Mouse (Mus musculus) neural tube, embryonic 12.5 days (tissue): Measurements from ENCODE around the gene Arhgap35. TPM values are rescaled to one million over a fixed set of nuclear protein-coding genes. Genes with fewer than 3 reads are reported as not detected.
A peak's percentile ranks its signal among the peaks of the same experiment; 100 is the strongest.

Experiments
- ATAC-seq: fragments of 200-750 bp; cut with Nextera tagmentation; 2 replicates; pipeline ENCODE4 v1.8.0; 2017; ENCODE audit warnings: low read depth, mild to moderate bottlenecking, moderate TSS enrichment, moderate library complexity; ENCODE audit not compliant: low FRiP score
- H3K27ac ChIP-seq: fragments of 300-500 bp; sonication (generic); 2 replicates; pipeline ENCODE4 v1.5.1; 2016
- H3K27me3 ChIP-seq: fragments of 300-500 bp; sonication (generic); replicated peaks from 2 replicates; pipeline ENCODE4 v1.6.1; 2016; ENCODE audit warnings: mild to moderate bottlenecking
- H3K36me3 ChIP-seq: fragments of 300-500 bp; sonication (generic); 2 replicates; pipeline ENCODE4 v1.6.1; 2016; ENCODE audit warnings: mild to moderate bottlenecking
- H3K4me1 ChIP-seq: fragments of 300-500 bp; sonication (generic); 2 replicates; pipeline ENCODE4 v1.6.1; 2016
- H3K4me2 ChIP-seq: fragments of 300-500 bp; sonication (generic); replicated peaks from 2 replicates; pipeline ENCODE4 v1.6.1; 2016; ENCODE audit warnings: mild to moderate bottlenecking
- H3K4me3 ChIP-seq: fragments of 300-500 bp; sonication (generic); 2 replicates; pipeline ENCODE4 v1.5.1; 2016
- H3K9ac ChIP-seq: fragments of 300-500 bp; sonication (generic); 2 replicates; pipeline ENCODE4 v1.6.1; 2016; ENCODE audit warnings: mild to moderate bottlenecking
- H3K9me3 ChIP-seq: fragments of 300-500 bp; sonication (generic); 2 replicates; pipeline ENCODE4 v1.6.1; 2016; ENCODE audit warnings: mild to moderate bottlenecking
- WGBS: fragments of 180-500 bp; shearing (Covaris S2); methylation state at CpG from one replicate; pipeline ENCODE4 v1.1.7; 2016; 5-methylcytosine and 5-hydroxymethylcytosine counted together
- polyA plus RNA-seq: library from polyadenylated mRNA; unstranded; fragments of >200 nt; fragmentation: Nextera tagmentation; extraction: Ambion mirVana; gene quantifications from 2 replicates; pipeline ENCODE4 v1.2.1, GENCODE M21; 2016

The Arhgap35 gene
- polyA plus RNA-seq, 1 experiment from 2014 or later: 36.8 TPM

DNA sequence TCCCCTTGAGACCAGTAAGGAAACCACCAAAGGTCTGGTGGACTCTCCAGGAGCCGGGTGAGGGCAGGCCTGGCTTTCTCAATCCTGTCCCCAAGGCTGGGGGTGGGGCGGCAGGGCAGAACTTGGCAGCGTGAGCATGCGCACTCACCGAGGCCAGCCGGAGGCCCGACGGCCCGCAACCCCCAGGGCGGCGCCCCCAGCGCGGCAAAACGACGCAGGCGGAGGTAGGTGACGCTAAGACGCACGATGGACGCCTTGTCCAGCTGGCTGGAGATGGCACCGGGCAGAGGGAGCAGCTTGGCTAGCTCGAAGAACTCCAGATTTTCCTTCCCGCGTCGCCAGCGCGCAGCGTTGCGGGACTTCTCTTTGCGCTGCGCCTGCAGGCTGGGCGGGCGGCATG is 140.3 kb downstream of the Arhgap35 start:
- Histone ChIP-seq H3K27ac (no peak overlapping the region), H3K9me3 (no peaks in the 10 kb centered on the region), H3K9ac (no peak overlapping the region), H3K4me3 (no peak overlapping the region), H3K27me3 (peaks cover 75% of the 10 kb centered on the region), H3K36me3 (no peaks in the 10 kb centered on the region), H3K4me2 (peak overlapping the region; percentile 40), H3K4me1 (peaks cover 23% of the 10 kb centered on the region)
- 4% methylated on average over 33 of the region's 33 CpGs for WGBS
- no peak for ATAC-seq

DNA sequence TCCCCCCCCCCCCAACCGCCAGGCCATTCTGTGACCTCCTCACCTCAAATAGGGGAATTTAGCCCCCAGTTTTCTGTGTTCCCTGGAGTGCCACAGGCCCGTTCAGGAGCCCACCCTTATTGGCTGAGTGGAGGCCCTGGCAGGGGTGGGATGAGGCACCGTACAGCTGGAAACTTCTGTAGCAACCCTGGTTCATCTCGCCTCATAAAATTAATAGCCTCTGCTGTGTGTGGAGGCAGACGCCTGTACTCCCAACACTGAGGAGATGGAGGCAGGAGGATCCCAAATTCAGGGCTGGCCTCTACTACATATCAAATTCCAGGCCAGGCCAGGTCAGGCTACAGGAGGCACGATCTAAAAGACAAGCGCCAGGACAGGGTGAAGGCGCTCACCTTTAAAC is 140.9 kb downstream of the Arhgap35 start:
- Histone ChIP-seq H3K9me3 (no peaks in the 10 kb centered on the region), H3K4me1 (peaks cover 23% of the 10 kb centered on the region), H3K9ac (no peak overlapping the region), H3K27me3 (peaks cover 80% of the 10 kb centered on the region), H3K36me3 (no peaks in the 10 kb centered on the region), H3K4me2 (no peak overlapping the region), H3K4me3 (no peak overlapping the region), H3K27ac (no peak overlapping the region)
- ATAC-seq: no peak
- WGBS: 36% methylated on average over 8 of the region's 8 CpGs

DNA sequence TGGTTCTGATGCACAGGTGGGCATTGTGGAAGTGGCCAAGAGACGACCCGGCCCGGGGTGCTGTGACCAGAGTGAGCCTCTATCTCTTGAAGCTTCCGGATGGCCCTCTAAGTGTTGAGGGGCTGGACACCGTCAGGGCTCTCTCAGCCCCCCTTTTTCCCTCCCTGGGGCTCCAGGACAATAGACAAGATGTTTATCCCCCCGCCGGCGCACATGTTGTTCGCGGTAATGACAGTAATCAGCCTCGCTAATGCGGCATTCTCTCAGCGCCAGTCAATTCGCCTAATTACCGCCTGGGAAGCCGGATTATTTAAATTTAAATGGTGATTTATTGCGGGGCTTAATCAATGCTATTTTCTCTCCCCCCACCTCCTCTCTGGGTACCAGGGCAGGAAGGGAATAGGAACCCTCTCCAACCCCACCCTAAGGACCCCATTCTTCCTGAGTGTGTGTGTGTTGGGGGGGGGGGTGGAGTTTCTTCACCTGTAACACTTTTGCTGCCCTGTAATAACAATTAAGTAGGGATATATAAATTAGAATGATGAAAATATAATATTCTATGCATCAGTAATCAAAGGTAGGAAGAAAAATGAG is 142.6 kb downstream of the Arhgap35 start:
- Histone ChIP-seq H3K27me3 (peaks cover 77% of the 10 kb centered on the region), H3K4me3 (no peak overlapping the region), H3K9ac (no peak overlapping the region), H3K27ac (no peak overlapping the region), H3K36me3 (no peaks in the 10 kb centered on the region), H3K9me3 (no peaks in the 10 kb centered on the region), H3K4me1 (peaks cover 23% of the 10 kb centered on the region), H3K4me2 (peak overlapping the region; percentile 25; the same call in 1 of the 2 replicates)
- WGBS: 2% methylated on average over 17 of the region's 17 CpGs
- ATAC-seq: 0 out of 2 replicates have a peak, but pooled peaks have one; percentile 38

DNA sequence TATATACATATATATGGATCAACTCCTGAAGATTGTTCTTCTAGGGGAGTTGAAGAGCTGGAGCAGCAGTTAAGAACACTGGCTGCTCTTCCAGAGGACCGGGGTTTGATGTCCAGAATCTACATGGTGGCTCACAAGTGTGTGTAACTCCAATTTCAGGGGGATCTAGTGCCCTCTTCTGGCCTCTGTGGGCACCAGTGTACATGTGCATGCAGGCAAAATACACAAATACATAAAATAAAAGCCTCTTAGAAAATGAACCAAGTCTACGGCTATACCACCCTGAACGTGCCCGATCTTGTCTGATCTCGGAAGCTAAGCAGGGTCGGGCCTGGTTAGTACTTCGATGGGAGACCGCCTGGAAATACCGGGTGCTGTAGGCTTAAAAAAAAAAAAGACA is 143.2 kb downstream of the Arhgap35 start:
- Histone ChIP-seq H3K27ac (no peak overlapping the region), H3K36me3 (no peaks in the 10 kb centered on the region), H3K9me3 (no peaks in the 10 kb centered on the region), H3K4me3 (no peak overlapping the region), H3K9ac (no peak overlapping the region), H3K4me1 (peaks cover 20% of the 10 kb centered on the region), H3K27me3 (peaks cover 71% of the 10 kb centered on the region), H3K4me2 (no peak overlapping the region)
- WGBS: 38% methylated on average over 9 of the region's 9 CpGs
- ATAC-seq: no peak

DNA sequence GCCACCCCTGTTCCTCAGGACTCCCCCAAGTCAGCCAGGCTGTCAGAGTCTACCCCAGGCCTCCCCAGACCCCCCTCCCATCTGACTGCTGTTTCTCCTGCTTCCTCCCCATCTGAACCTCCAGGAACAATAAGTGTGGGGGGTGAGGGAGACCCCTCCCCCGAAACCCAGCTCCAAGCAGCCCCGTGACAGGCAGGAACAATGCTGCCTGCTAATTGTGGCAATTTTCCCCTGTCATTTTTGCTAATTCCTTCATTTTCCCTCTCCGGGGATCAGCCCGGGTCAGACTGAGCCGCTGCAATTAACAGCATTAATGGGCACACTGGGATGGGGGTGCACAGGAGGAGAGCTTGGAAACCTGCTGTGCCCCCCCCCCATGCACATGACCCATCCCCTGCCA is 146.7 kb downstream of the Arhgap35 start:
- ATAC-seq: no peak
- H3K27ac ChIP-seq: no peak overlapping the region
- no peak overlapping the region for H3K4me3 ChIP-seq
- no peaks in the 10 kb centered on the region for H3K36me3 ChIP-seq
- no peak overlapping the region for H3K9ac ChIP-seq
- H3K27me3 ChIP-seq: peaks cover 36% of the 10 kb centered on the region
- no peak overlapping the region for H3K4me2 ChIP-seq
- H3K4me1 ChIP-seq: 0 out of 2 replicates have a peak, but pooled peaks cover 4% of the 10 kb centered on the region
- no peaks in the 10 kb centered on the region for H3K9me3 ChIP-seq
- 16% methylated on average over 5 of the region's 5 CpGs for WGBS

DNA sequence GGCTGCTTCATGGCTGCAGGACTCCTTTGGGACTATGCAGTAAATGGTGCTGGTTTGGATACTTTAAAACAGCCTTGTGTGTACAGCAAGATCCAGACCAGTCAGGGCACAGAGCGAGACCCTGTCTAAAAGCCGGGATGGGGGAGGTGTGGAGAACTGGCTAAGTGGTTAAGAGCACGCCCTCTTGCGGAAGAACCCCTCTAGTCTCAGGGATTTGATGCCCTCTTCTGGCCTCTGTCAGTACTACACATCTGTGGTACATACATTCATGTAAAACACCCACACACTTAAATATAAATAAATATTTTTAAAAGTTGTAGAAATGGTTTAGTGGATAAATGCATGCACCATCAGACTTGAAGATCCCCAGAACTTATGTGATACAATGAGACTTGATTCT is 148.2 kb downstream of the Arhgap35 start:
- no peaks in the 10 kb centered on the region for H3K36me3 ChIP-seq
- H3K9me3 ChIP-seq: no peaks in the 10 kb centered on the region
- H3K9ac ChIP-seq: no peak overlapping the region
- H3K4me1 ChIP-seq: no peaks in the 10 kb centered on the region
- H3K27me3 ChIP-seq: peaks cover 31% of the 10 kb centered on the region; the same call in 1 of the 2 replicates
- H3K27ac ChIP-seq: no peak overlapping the region
- 70% methylated on average over 4 of the region's 4 CpGs for WGBS
- no peak for ATAC-seq
- H3K4me2 ChIP-seq: no peak overlapping the region
- no peak overlapping the region for H3K4me3 ChIP-seq

DNA sequence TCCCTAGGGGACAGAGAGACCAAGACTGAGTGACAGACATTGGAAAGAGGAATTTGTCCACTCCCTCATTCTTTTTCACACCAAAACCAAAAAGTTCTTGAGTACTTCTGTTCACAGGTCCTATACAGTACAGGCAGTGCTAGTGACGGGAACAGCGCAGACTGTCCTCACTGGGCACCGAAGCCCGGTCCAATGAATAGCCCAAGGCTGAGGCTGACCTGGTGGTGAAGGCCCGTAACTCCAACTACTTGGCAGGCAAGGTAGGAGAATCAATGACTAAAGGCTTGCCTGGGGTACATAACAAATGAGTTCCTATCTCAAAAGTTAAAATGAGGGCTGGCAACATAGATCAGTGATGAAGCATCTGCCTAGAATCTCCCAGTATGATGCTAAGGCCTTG is 149.2 kb downstream of the Arhgap35 start:
- WGBS: 94% methylated on average over 5 of the region's 5 CpGs
- H3K4me3 ChIP-seq: no peak overlapping the region
- no peak for ATAC-seq
- H3K4me2 ChIP-seq: no peak overlapping the region
- no peak overlapping the region for H3K27ac ChIP-seq
- no peaks in the 10 kb centered on the region for H3K9me3 ChIP-seq
- no peaks in the 10 kb centered on the region for H3K36me3 ChIP-seq
- peaks cover 28% of the 10 kb centered on the region; the same call in 1 of the 2 replicates for H3K27me3 ChIP-seq
- H3K9ac ChIP-seq: no peak overlapping the region
- 0 out of 2 replicates have a peak, but pooled peaks cover 5% of the 10 kb centered on the region for H3K4me1 ChIP-seq

DNA sequence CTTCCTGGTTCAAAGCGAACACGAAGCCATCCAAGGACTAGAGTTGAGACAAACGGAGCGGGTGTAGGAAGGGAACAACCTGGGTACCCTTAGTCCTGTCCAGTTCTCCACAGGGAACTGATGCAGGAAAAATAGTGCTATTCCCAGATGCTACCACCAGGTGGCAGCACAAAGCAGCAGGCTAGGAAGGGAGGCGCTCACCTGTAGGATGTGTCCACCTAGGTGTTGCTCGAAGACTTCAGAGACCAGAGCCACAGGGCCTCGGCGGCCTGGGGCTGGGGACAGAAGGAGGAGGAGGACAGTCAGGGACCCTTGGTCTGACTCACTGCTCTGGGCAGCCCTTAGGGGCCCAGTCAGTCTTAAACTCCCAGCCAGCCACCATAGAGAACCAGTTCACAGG is 149.6 kb downstream of the Arhgap35 start:
- no peaks in the 10 kb centered on the region for H3K36me3 ChIP-seq
- H3K9me3 ChIP-seq: no peaks in the 10 kb centered on the region
- peaks cover 28% of the 10 kb centered on the region; the same call in 1 of the 2 replicates for H3K27me3 ChIP-seq
- H3K9ac ChIP-seq: no peak overlapping the region
- H3K4me3 ChIP-seq: no peak overlapping the region
- no peak overlapping the region for H3K4me2 ChIP-seq
- no peak overlapping the region for H3K27ac ChIP-seq
- no peak for ATAC-seq
- 0 out of 2 replicates have a peak, but pooled peaks cover 5% of the 10 kb centered on the region for H3K4me1 ChIP-seq
- 15% methylated on average over 8 of the region's 8 CpGs for WGBS

DNA sequence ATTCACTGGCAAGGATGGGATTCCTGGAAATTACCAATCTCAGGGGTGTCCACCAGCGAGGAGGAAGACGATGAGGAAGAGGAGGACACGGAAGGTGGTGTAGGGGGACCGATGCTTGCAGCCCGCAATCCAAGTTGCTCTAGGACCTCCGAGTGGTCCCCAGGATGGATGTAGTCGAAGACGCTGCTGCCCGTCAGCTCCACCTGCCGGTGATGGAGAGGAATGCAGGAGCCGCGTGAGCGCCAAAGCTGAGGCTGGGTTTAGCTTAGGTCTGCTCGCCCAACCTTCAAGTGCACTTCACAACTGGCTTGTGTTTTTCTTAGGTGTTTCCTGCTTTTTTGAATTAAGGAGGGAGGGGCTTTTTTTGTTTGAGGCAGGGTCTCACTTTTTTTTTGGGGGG is 151.6 kb downstream of the Arhgap35 start:
- H3K27me3 ChIP-seq: peaks cover 16% of the 10 kb centered on the region; the same call in 1 of the 2 replicates
- 5% methylated on average over 14 of the region's 14 CpGs for WGBS

DNA sequence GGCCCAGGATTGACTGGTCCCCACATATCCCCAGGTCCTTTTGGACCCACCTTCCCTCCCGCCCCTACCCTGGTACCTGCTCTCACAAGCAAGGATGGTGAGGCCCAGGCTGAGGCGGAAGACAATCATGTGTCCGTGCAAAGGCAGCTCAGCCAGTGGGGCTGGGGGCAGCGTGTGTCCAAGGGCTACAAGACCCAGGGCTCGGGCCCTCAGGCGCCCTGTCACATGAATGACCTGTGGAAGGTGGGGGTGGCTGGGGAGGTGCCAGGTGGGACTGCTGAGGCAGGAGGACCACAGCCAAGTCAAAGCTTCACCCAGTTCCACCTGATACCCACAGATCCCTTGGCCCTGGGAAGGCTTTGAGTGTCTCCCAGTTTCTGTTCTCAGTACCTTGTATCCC is 153.1 kb downstream of the Arhgap35 start:
- Histone ChIP-seq H3K9me3 (no peaks in the 10 kb centered on the region; the same call in 1 of the 2 replicates), H3K36me3 (peaks cover 3% of the 10 kb centered on the region; the same call in 1 of the 2 replicates), H3K27me3 (peaks cover 13% of the 10 kb centered on the region; the same call in 1 of the 2 replicates), H3K4me1 (0 out of 2 replicates have a peak, but pooled peaks cover 5% of the 10 kb centered on the region), H3K4me3 (no peak overlapping the region), H3K27ac (no peak overlapping the region), H3K4me2 (no peak overlapping the region), H3K9ac (no peak overlapping the region)
- 91% methylated on average over 6 of the region's 6 CpGs for WGBS
- no peak for ATAC-seq

More for the DNA sequence above, 151.6 kb downstream of the Arhgap35 start:
- peaks cover 3% of the 10 kb centered on the region; the same call in 1 of the 2 replicates for H3K36me3 ChIP-seq
- ATAC-seq: 0 out of 2 replicates have a peak, but pooled peaks have one; percentile 48
- no peak overlapping the region for H3K9ac ChIP-seq
- no peak overlapping the region for H3K4me2 ChIP-seq
- no peaks in the 10 kb centered on the region; the same call in 1 of the 2 replicates for H3K9me3 ChIP-seq
- 0 out of 2 replicates have a peak, but pooled peaks cover 5% of the 10 kb centered on the region for H3K4me1 ChIP-seq
- no peak overlapping the region for H3K27ac ChIP-seq
- no peak overlapping the region for H3K4me3 ChIP-seq

DNA sequence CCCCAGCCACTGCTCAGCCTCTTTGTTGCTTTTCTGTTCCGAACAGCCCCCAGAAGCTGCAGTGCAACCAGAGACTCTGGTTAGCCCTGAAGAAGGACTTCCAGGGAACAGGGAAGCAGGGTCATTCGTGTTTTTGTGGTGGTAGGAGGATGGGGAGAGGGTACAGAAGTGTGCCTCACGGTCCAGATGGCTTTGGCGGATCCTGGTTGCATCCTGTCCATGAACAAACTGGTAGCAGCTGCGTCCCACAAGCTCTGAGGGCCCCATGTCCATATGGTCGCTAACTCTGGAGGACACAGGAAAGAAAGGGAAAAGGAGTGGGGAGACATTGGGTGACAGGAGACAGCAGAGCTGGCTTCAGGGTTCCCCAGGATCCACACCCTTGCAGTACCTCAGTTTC is 153.6 kb downstream of the Arhgap35 start:
- H3K36me3 ChIP-seq: peaks cover 3% of the 10 kb centered on the region; the same call in 1 of the 2 replicates
- no peak overlapping the region for H3K9ac ChIP-seq
- no peak for ATAC-seq

DNA sequence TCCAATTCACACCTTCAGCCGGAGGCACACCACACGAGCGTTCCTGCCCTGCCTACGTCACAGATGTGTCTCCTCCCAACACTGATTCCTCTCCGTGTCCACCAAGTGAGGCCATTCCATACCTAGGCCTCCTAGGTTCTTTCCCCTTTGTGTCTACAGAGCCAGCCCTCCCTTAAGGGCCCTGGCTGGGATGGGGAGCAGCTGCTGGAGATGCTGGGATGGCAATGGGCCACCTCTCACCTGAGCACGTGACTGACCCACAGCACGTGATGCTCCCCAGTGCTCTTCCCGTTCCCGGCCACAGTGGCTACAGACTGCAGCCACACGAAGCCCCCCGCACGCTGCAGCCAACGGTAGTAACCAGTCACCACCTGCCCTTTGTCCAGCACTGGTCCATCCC is 154.2 kb downstream of the Arhgap35 start:
- H3K27ac ChIP-seq: no peak overlapping the region

More for the DNA sequence above, 153.6 kb downstream of the Arhgap35 start:
- 0 out of 2 replicates have a peak, but pooled peaks cover 5% of the 10 kb centered on the region for H3K4me1 ChIP-seq
- no peaks in the 10 kb centered on the region; the same call in 1 of the 2 replicates for H3K9me3 ChIP-seq
- H3K4me3 ChIP-seq: no peak overlapping the region
- WGBS: 61% methylated on average over 6 of the region's 6 CpGs
- H3K27ac ChIP-seq: no peak overlapping the region
- no peak overlapping the region for H3K4me2 ChIP-seq
- H3K27me3 ChIP-seq: peaks cover 13% of the 10 kb centered on the region; the same call in 1 of the 2 replicates

More for the DNA sequence above, 154.2 kb downstream of the Arhgap35 start:
- Histone ChIP-seq H3K27me3 (peaks cover 13% of the 10 kb centered on the region; the same call in 1 of the 2 replicates), H3K4me1 (0 out of 2 replicates have a peak, but pooled peaks cover 5% of the 10 kb centered on the region), H3K4me2 (no peak overlapping the region), H3K4me3 (no peak overlapping the region), H3K9ac (no peak overlapping the region), H3K9me3 (no peaks in the 10 kb centered on the region; the same call in 1 of the 2 replicates), H3K36me3 (peaks cover 3% of the 10 kb centered on the region)
- 63% methylated on average over 13 of the region's 13 CpGs for WGBS
- ATAC-seq: no peak
